Mouse (Mus musculus): ENCODE data around the gene Arl16.

DNA sequence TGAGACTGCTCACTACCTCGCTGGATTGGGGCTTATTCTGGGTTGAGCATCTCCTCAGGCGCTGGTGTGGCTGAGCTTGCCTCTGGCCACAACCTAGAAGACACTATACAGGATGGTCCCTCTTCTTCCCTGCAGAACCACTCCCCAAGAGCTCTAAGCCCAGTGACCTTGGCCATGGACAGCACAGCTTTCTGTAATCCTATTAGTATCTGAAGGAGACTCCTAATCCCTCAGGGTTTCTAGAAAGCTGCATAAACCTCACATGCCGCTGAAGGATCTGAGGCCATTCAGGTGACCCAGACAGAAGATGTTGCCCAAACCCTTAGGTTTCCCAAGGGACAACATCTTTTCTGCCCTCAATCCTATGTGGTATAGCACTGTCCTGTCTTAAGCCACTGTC is 15.2 kb downstream of the Arl16 start:
- TF ChIP-seq POLR2A (IDR thresholded peaks at IDR 0.05; ENCODE audit: insufficient read depth, low read depth, low read length), result no peak
- TF ChIP-seq CTCF (IDR thresholded peaks at IDR 0.05; ENCODE audit: insufficient read depth, low read depth, low read length), result no peak
